Mouse (Mus musculus): ENCODE data around the gene Lrrc4c. TPM values are rescaled to one million over a fixed set of nuclear protein-coding genes. Genes with fewer than 3 reads are reported as not detected.

The Lrrc4c gene
- polyA plus RNA-seq, 1 experiment from 2014 or later, result 0.49 TPM

- no peak overlapping the region for H3K4me2 ChIP-seq (ENCODE audit: low read depth, low read length)
- ATAC-seq (ENCODE audit: low read depth), result no peak
- WGBS, result 63% methylated on average over 1 of the region's 1 CpGs
- H3K4me3 ChIP-seq (ENCODE audit: low read length), result no peak overlapping the region
- no peak overlapping the region for H3K27ac ChIP-seq (ENCODE audit: low read length)
- H3K27me3 ChIP-seq (ENCODE audit: control insufficient read depth, insufficient read depth, low read depth, low read length), result no peaks in the 10 kb centered on the region
- no peaks in the 10 kb centered on the region for H3K36me3 ChIP-seq (ENCODE audit: control insufficient read depth, insufficient read depth, low read length)
- H3K9ac ChIP-seq (ENCODE audit: low read length), result no peak overlapping the region
- H3K4me1 ChIP-seq (replicated peaks; ENCODE audit: control insufficient read depth, insufficient read depth, low read length), result no peaks in the 10 kb centered on the region
- no peaks in the 10 kb centered on the region for H3K9me3 ChIP-seq (ENCODE audit: control insufficient read depth, low read length)
These were observed 1014.2 kb downstream of the Lrrc4c start for GRCm38 (mm10) chr2:97332084-97332682.

GRCm38 (mm10) chr2:97339627-97340026 is 1021.7 kb downstream of the Lrrc4c start:
- Histone ChIP-seq H3K4me1 (replicated peaks; ENCODE audit: control insufficient read depth, insufficient read depth, low read length) (no peaks in the 10 kb centered on the region), H3K9me3 (ENCODE audit: control insufficient read depth, low read length) (no peaks in the 10 kb centered on the region), H3K36me3 (ENCODE audit: control insufficient read depth, insufficient read depth, low read length) (no peaks in the 10 kb centered on the region), H3K27ac (ENCODE audit: low read length) (no peak overlapping the region), H3K27me3 (ENCODE audit: control insufficient read depth, insufficient read depth, low read depth, low read length) (no peaks in the 10 kb centered on the region), H3K9ac (ENCODE audit: low read length) (no peak overlapping the region), H3K4me3 (ENCODE audit: low read length) (no peak overlapping the region), H3K4me2 (ENCODE audit: low read depth, low read length) (no peak overlapping the region)
- no peak for ATAC-seq (ENCODE audit: low read depth)
- WGBS, result 70% methylated on average over 4 of the region's 4 CpGs

GRCm38 (mm10) chr2:97361235-97361634 is 1043.3 kb downstream of the Lrrc4c start:
- Histone ChIP-seq H3K9me3 (ENCODE audit: control insufficient read depth, low read length) (no peaks in the 10 kb centered on the region; the same call in 1 of the 2 replicates), H3K36me3 (ENCODE audit: control insufficient read depth, insufficient read depth, low read length) (no peaks in the 10 kb centered on the region), H3K27me3 (ENCODE audit: control insufficient read depth, insufficient read depth, low read depth, low read length) (no peaks in the 10 kb centered on the region), H3K4me3 (ENCODE audit: low read length) (no peak overlapping the region), H3K4me1 (replicated peaks; ENCODE audit: control insufficient read depth, insufficient read depth, low read length) (no peaks in the 10 kb centered on the region), H3K27ac (ENCODE audit: low read length) (no peak overlapping the region), H3K9ac (ENCODE audit: low read length) (no peak overlapping the region), H3K4me2 (ENCODE audit: low read depth, low read length) (no peak overlapping the region)
- WGBS, result 81% methylated on average over 2 of the region's 2 CpGs
- no peak for ATAC-seq (ENCODE audit: low read depth)

GRCm38 (mm10) chr2:97369978-97370377 is 1052.0 kb downstream of the Lrrc4c start:
- no peaks in the 10 kb centered on the region for H3K27me3 ChIP-seq (ENCODE audit: control insufficient read depth, insufficient read depth, low read depth, low read length)
- H3K4me3 ChIP-seq (ENCODE audit: low read length), result no peak overlapping the region
- no peak overlapping the region for H3K27ac ChIP-seq (ENCODE audit: low read length)
- H3K4me2 ChIP-seq (ENCODE audit: low read depth, low read length), result no peak overlapping the region
- no peak overlapping the region for H3K9ac ChIP-seq (ENCODE audit: low read length)
- H3K36me3 ChIP-seq (ENCODE audit: control insufficient read depth, insufficient read depth, low read length), result no peaks in the 10 kb centered on the region
- WGBS, result 69% methylated on average over 3 of the region's 3 CpGs
- H3K4me1 ChIP-seq (replicated peaks; ENCODE audit: control insufficient read depth, insufficient read depth, low read length), result no peaks in the 10 kb centered on the region
- no peaks in the 10 kb centered on the region; the same call in 1 of the 2 replicates for H3K9me3 ChIP-seq (ENCODE audit: control insufficient read depth, low read length)
- no peak for ATAC-seq (ENCODE audit: low read depth)

- WGBS, result 66% methylated on average over 3 of the region's 3 CpGs
- Histone ChIP-seq H3K4me3 (ENCODE audit: low read length) (no peak overlapping the region), H3K27me3 (ENCODE audit: control insufficient read depth, insufficient read depth, low read depth, low read length) (no peaks in the 10 kb centered on the region), H3K9ac (ENCODE audit: low read length) (no peak overlapping the region), H3K4me1 (replicated peaks; ENCODE audit: control insufficient read depth, insufficient read depth, low read length) (no peaks in the 10 kb centered on the region), H3K9me3 (ENCODE audit: control insufficient read depth, low read length) (no peaks in the 10 kb centered on the region), H3K36me3 (ENCODE audit: control insufficient read depth, insufficient read depth, low read length) (no peaks in the 10 kb centered on the region), H3K27ac (ENCODE audit: low read length) (no peak overlapping the region), H3K4me2 (ENCODE audit: low read depth, low read length) (no peak overlapping the region)
- ATAC-seq (ENCODE audit: low read depth), result no peak
These were observed 1073.5 kb downstream of the Lrrc4c start for GRCm38 (mm10) chr2:97391437-97391836.

- H3K9ac ChIP-seq (ENCODE audit: low read length), result no peak overlapping the region
- no peaks in the 10 kb centered on the region for H3K27me3 ChIP-seq (ENCODE audit: control insufficient read depth, insufficient read depth, low read depth, low read length)
- H3K9me3 ChIP-seq (ENCODE audit: control insufficient read depth, low read length), result no peaks in the 10 kb centered on the region
- no peaks in the 10 kb centered on the region for H3K4me1 ChIP-seq (replicated peaks; ENCODE audit: control insufficient read depth, insufficient read depth, low read length)
- no peak for ATAC-seq (ENCODE audit: low read depth)
- no peak overlapping the region for H3K4me3 ChIP-seq (ENCODE audit: low read length)
- 75% methylated on average over 2 of the region's 2 CpGs for WGBS
- H3K4me2 ChIP-seq (ENCODE audit: low read depth, low read length), result no peak overlapping the region
- H3K27ac ChIP-seq (ENCODE audit: low read length), result no peak overlapping the region
- no peaks in the 10 kb centered on the region for H3K36me3 ChIP-seq (ENCODE audit: control insufficient read depth, insufficient read depth, low read length)
These were observed 1073.9 kb downstream of the Lrrc4c start for GRCm38 (mm10) chr2:97391876-97392275.

- Histone ChIP-seq H3K27me3 (ENCODE audit: control insufficient read depth, insufficient read depth, low read depth, low read length) (no peaks in the 10 kb centered on the region), H3K9ac (ENCODE audit: low read length) (no peak overlapping the region), H3K36me3 (ENCODE audit: control insufficient read depth, insufficient read depth, low read length) (no peaks in the 10 kb centered on the region), H3K4me1 (replicated peaks; ENCODE audit: control insufficient read depth, insufficient read depth, low read length) (no peaks in the 10 kb centered on the region), H3K9me3 (ENCODE audit: control insufficient read depth, low read length) (no peaks in the 10 kb centered on the region), H3K4me3 (ENCODE audit: low read length) (no peak overlapping the region), H3K4me2 (ENCODE audit: low read depth, low read length) (no peak overlapping the region), H3K27ac (ENCODE audit: low read length) (no peak overlapping the region)
- 47% methylated on average over 1 of the region's 1 CpGs for WGBS
- no peak for ATAC-seq (ENCODE audit: low read depth)
These were observed 1095.1 kb downstream of the Lrrc4c start for GRCm38 (mm10) chr2:97413066-97413465.

- Histone ChIP-seq H3K36me3 (ENCODE audit: control insufficient read depth, insufficient read depth, low read length) (no peaks in the 10 kb centered on the region), H3K27me3 (ENCODE audit: control insufficient read depth, insufficient read depth, low read depth, low read length) (no peaks in the 10 kb centered on the region), H3K4me1 (replicated peaks; ENCODE audit: control insufficient read depth, insufficient read depth, low read length) (no peaks in the 10 kb centered on the region), H3K4me2 (ENCODE audit: low read depth, low read length) (no peak overlapping the region), H3K9me3 (ENCODE audit: control insufficient read depth, low read length) (no peaks in the 10 kb centered on the region), H3K27ac (ENCODE audit: low read length) (no peak overlapping the region), H3K9ac (ENCODE audit: low read length) (no peak overlapping the region), H3K4me3 (ENCODE audit: low read length) (no peak overlapping the region)
- no peak for ATAC-seq (ENCODE audit: low read depth)
- 74% methylated on average over 8 of the region's 8 CpGs for WGBS
These were observed 1096.7 kb downstream of the Lrrc4c start for GRCm38 (mm10) chr2:97414416-97415362.

- H3K4me1 ChIP-seq (replicated peaks; ENCODE audit: control insufficient read depth, insufficient read depth, low read length), result no peaks in the 10 kb centered on the region
- no peaks in the 10 kb centered on the region for H3K9me3 ChIP-seq (ENCODE audit: control insufficient read depth, low read length)
- 89% methylated on average over 1 of the region's 1 CpGs for WGBS
- no peak overlapping the region for H3K4me2 ChIP-seq (ENCODE audit: low read depth, low read length)
- H3K27ac ChIP-seq (ENCODE audit: low read length), result no peak overlapping the region
- no peak overlapping the region for H3K4me3 ChIP-seq (ENCODE audit: low read length)
- no peak for ATAC-seq (ENCODE audit: low read depth)
- no peak overlapping the region for H3K9ac ChIP-seq (ENCODE audit: low read length)
- no peaks in the 10 kb centered on the region for H3K36me3 ChIP-seq (ENCODE audit: control insufficient read depth, insufficient read depth, low read length)
- H3K27me3 ChIP-seq (ENCODE audit: control insufficient read depth, insufficient read depth, low read depth, low read length), result no peaks in the 10 kb centered on the region
These were observed 1116.2 kb downstream of the Lrrc4c start for GRCm38 (mm10) chr2:97434140-97434539.

Data from lung, embryonic 16.5 days (tissue).